Mouse (Mus musculus): ENCODE data around the gene Cmya5. TPM values are rescaled to one million over a fixed set of nuclear protein-coding genes. Genes with fewer than 3 reads are reported as not detected.
A peak's percentile ranks its signal among the peaks of the same experiment; 100 is the strongest.

Gene Cmya5
- polyA plus RNA-seq, 1 experiment, result 0.30 TPM

GRCm38 (mm10) chr13:93158261-93158660, 13.7 kb upstream of the Cmya5 start:
- no peak for TF ChIP-seq POLR2A (IDR thresholded peaks at IDR 0.05; ENCODE audit: borderline replicate concordance, extremely low read depth, insufficient read depth, insufficient read length, poor library complexity, severe bottlenecking)
- no peak for TF ChIP-seq CTCF (IDR thresholded peaks at IDR 0.05; ENCODE audit: borderline replicate concordance, extremely low read depth, insufficient read depth, insufficient read length)
- DNase-seq (ENCODE audit: low read depth), result no peak

GRCm38 (mm10) chr13:93153280-93153679, 8.8 kb upstream of the Cmya5 start:
- DNase-seq (ENCODE audit: low read depth), result no peak
- TF ChIP-seq CTCF (IDR thresholded peaks at IDR 0.05; ENCODE audit: borderline replicate concordance, extremely low read depth, insufficient read depth, insufficient read length) (no peak), POLR2A (IDR thresholded peaks at IDR 0.05; ENCODE audit: borderline replicate concordance, extremely low read depth, insufficient read depth, insufficient read length, poor library complexity, severe bottlenecking) (no peak)

GRCm38 (mm10) chr13:93143819-93144283, 673 bp downstream of the Cmya5 start:
- TF ChIP-seq CTCF (IDR thresholded peaks at IDR 0.05; ENCODE audit: borderline replicate concordance, extremely low read depth, insufficient read depth, insufficient read length), result no peak
- TF ChIP-seq POLR2A (IDR thresholded peaks at IDR 0.05; ENCODE audit: borderline replicate concordance, extremely low read depth, insufficient read depth, insufficient read length, poor library complexity, severe bottlenecking), result no peak
- peak; percentile 14 for DNase-seq (ENCODE audit: low read depth)

- TF ChIP-seq POLR2A (IDR thresholded peaks at IDR 0.05; ENCODE audit: borderline replicate concordance, extremely low read depth, insufficient read depth, insufficient read length, poor library complexity, severe bottlenecking) (no peak), CTCF (IDR thresholded peaks at IDR 0.05; ENCODE audit: borderline replicate concordance, extremely low read depth, insufficient read depth, insufficient read length) (no peak)
- DNase-seq (ENCODE audit: low read depth), result no peak
Observed at GRCm38 (mm10) chr13:93141184-93141583, 3.3 kb downstream of the Cmya5 start.

- DNase-seq (ENCODE audit: low read depth), result no peak
- TF ChIP-seq CTCF (IDR thresholded peaks at IDR 0.05; ENCODE audit: borderline replicate concordance, extremely low read depth, insufficient read depth, insufficient read length), result no peak
- no peak for TF ChIP-seq POLR2A (IDR thresholded peaks at IDR 0.05; ENCODE audit: borderline replicate concordance, extremely low read depth, insufficient read depth, insufficient read length, poor library complexity, severe bottlenecking)
Observed at GRCm38 (mm10) chr13:93138059-93138458, 6.5 kb downstream of the Cmya5 start.

- TF ChIP-seq CTCF (IDR thresholded peaks at IDR 0.05; ENCODE audit: borderline replicate concordance, extremely low read depth, insufficient read depth, insufficient read length) (no peak), POLR2A (IDR thresholded peaks at IDR 0.05; ENCODE audit: borderline replicate concordance, extremely low read depth, insufficient read depth, insufficient read length, poor library complexity, severe bottlenecking) (no peak)
Observed at GRCm38 (mm10) chr13:93137098-93137497, 7.4 kb downstream of the Cmya5 start.

GRCm38 (mm10) chr13:93136251-93136650, 8.3 kb downstream of the Cmya5 start:
- no peak for TF ChIP-seq POLR2A (IDR thresholded peaks at IDR 0.05; ENCODE audit: borderline replicate concordance, extremely low read depth, insufficient read depth, insufficient read length, poor library complexity, severe bottlenecking)
- TF ChIP-seq CTCF (IDR thresholded peaks at IDR 0.05; ENCODE audit: borderline replicate concordance, extremely low read depth, insufficient read depth, insufficient read length), result no peak

More at GRCm38 (mm10) chr13:93137098-93137497, 7.4 kb downstream of the Cmya5 start:
- DNase-seq (ENCODE audit: low read depth), result no peak

GRCm38 (mm10) chr13:93135501-93135900, 9.0 kb downstream of the Cmya5 start:
- no peak for DNase-seq (ENCODE audit: low read depth)
- TF ChIP-seq POLR2A (IDR thresholded peaks at IDR 0.05; ENCODE audit: borderline replicate concordance, extremely low read depth, insufficient read depth, insufficient read length, poor library complexity, severe bottlenecking) (no peak), CTCF (IDR thresholded peaks at IDR 0.05; ENCODE audit: borderline replicate concordance, extremely low read depth, insufficient read depth, insufficient read length) (no peak)

More at GRCm38 (mm10) chr13:93136251-93136650, 8.3 kb downstream of the Cmya5 start:
- DNase-seq (ENCODE audit: low read depth), result no peak

GRCm38 (mm10) chr13:93130674-93131073, 13.8 kb downstream of the Cmya5 start:
- DNase-seq (ENCODE audit: low read depth), result no peak
- no peak for TF ChIP-seq CTCF (IDR thresholded peaks at IDR 0.05; ENCODE audit: borderline replicate concordance, extremely low read depth, insufficient read depth, insufficient read length)

GRCm38 (mm10) chr13:93128961-93129360, 15.6 kb downstream of the Cmya5 start:
- TF ChIP-seq CTCF (IDR thresholded peaks at IDR 0.05; ENCODE audit: borderline replicate concordance, extremely low read depth, insufficient read depth, insufficient read length) (no peak), POLR2A (IDR thresholded peaks at IDR 0.05; ENCODE audit: borderline replicate concordance, extremely low read depth, insufficient read depth, insufficient read length, poor library complexity, severe bottlenecking) (no peak)
- peak; percentile 46 for DNase-seq (ENCODE audit: low read depth)

- peak; percentile 31 for DNase-seq (ENCODE audit: low read depth)
- TF ChIP-seq POLR2A (IDR thresholded peaks at IDR 0.05; ENCODE audit: borderline replicate concordance, extremely low read depth, insufficient read depth, insufficient read length, poor library complexity, severe bottlenecking), result no peak
- TF ChIP-seq CTCF (IDR thresholded peaks at IDR 0.05; ENCODE audit: borderline replicate concordance, extremely low read depth, insufficient read depth, insufficient read length), result no peak
Observed at GRCm38 (mm10) chr13:93128111-93128860, 16.2 kb downstream of the Cmya5 start.

- no peak for DNase-seq (ENCODE audit: low read depth)
- TF ChIP-seq POLR2A (IDR thresholded peaks at IDR 0.05; ENCODE audit: borderline replicate concordance, extremely low read depth, insufficient read depth, insufficient read length, poor library complexity, severe bottlenecking) (no peak), CTCF (IDR thresholded peaks at IDR 0.05; ENCODE audit: borderline replicate concordance, extremely low read depth, insufficient read depth, insufficient read length) (no peak)
Observed at GRCm38 (mm10) chr13:93122321-93122720, 22.2 kb downstream of the Cmya5 start.
